Mouse (Mus musculus): ENCODE data around the gene Sema5a. TPM values are rescaled to one million over a fixed set of nuclear protein-coding genes. Genes with fewer than 3 reads are reported as not detected.
A peak's percentile ranks its signal among the peaks of the same experiment; 100 is the strongest.

Sema5a gene
- polyA plus RNA-seq, 1 experiment, result 10.5 TPM

- DNase-seq (ENCODE audit: extremely low spot score in 1 of 2, low spot score in 1 of 2), result peak; percentile 36 to 67
These were observed 52.7 kb downstream of the Sema5a start for GRCm38 (mm10) chr15:32297266-32297665.

- no peak for DNase-seq (ENCODE audit: extremely low spot score in 1 of 2, low spot score in 1 of 2)
These were observed 53.9 kb downstream of the Sema5a start for GRCm38 (mm10) chr15:32298525-32298924.

- no peak for DNase-seq (ENCODE audit: extremely low spot score in 1 of 2, low spot score in 1 of 2)
These were observed 56.4 kb downstream of the Sema5a start for GRCm38 (mm10) chr15:32300991-32301390.

- DNase-seq (ENCODE audit: extremely low spot score in 1 of 2, low spot score in 1 of 2), result no peak
These were observed 62.1 kb downstream of the Sema5a start for GRCm38 (mm10) chr15:32306557-32307243.

- DNase-seq (ENCODE audit: extremely low spot score in 1 of 2, low spot score in 1 of 2), result no peak
These were observed 66.2 kb downstream of the Sema5a start for GRCm38 (mm10) chr15:32310834-32311233.

- no peak for DNase-seq (ENCODE audit: extremely low spot score in 1 of 2, low spot score in 1 of 2)
These were observed 66.7 kb downstream of the Sema5a start for GRCm38 (mm10) chr15:32311287-32311686.

- no peak for DNase-seq (ENCODE audit: extremely low spot score in 1 of 2, low spot score in 1 of 2)
These were observed 72.5 kb downstream of the Sema5a start for GRCm38 (mm10) chr15:32317074-32317473.

- no peak for DNase-seq (ENCODE audit: extremely low spot score in 1 of 2, low spot score in 1 of 2)
These were observed 76.1 kb downstream of the Sema5a start for GRCm38 (mm10) chr15:32320739-32321138.

GRCm38 (mm10) chr15:32322455-32323220 lies 78.0 kb downstream of the Sema5a start:
- DNase-seq (ENCODE audit: extremely low spot score in 1 of 2, low spot score in 1 of 2), result no peak

- no peak for DNase-seq (ENCODE audit: extremely low spot score in 1 of 2, low spot score in 1 of 2)
These were observed 78.6 kb downstream of the Sema5a start for GRCm38 (mm10) chr15:32323224-32323623.

GRCm38 (mm10) chr15:32324105-32324504 lies 79.5 kb downstream of the Sema5a start:
- DNase-seq (ENCODE audit: extremely low spot score in 1 of 2, low spot score in 1 of 2), result no peak

GRCm38 (mm10) chr15:32328370-32329004 lies 83.9 kb downstream of the Sema5a start:
- DNase-seq (ENCODE audit: extremely low spot score in 1 of 2, low spot score in 1 of 2), result no peak

- no peak for DNase-seq (ENCODE audit: extremely low spot score in 1 of 2, low spot score in 1 of 2)
These were observed 85.2 kb downstream of the Sema5a start for GRCm38 (mm10) chr15:32329670-32330330.

GRCm38 (mm10) chr15:32330427-32330826 lies 85.8 kb downstream of the Sema5a start:
- DNase-seq (ENCODE audit: extremely low spot score in 1 of 2, low spot score in 1 of 2), result no peak

- no peak for DNase-seq (ENCODE audit: extremely low spot score in 1 of 2, low spot score in 1 of 2)
These were observed 86.4 kb downstream of the Sema5a start for GRCm38 (mm10) chr15:32331037-32331436.

GRCm38 (mm10) chr15:32333456-32333855 lies 88.8 kb downstream of the Sema5a start:
- DNase-seq (ENCODE audit: extremely low spot score in 1 of 2, low spot score in 1 of 2), result no peak

GRCm38 (mm10) chr15:32337810-32338209 lies 93.2 kb downstream of the Sema5a start:
- no peak for DNase-seq (ENCODE audit: extremely low spot score in 1 of 2, low spot score in 1 of 2)

GRCm38 (mm10) chr15:32338721-32339290 lies 94.2 kb downstream of the Sema5a start:
- peak in 1 of 2 experiments; percentile 17 for DNase-seq (ENCODE audit: extremely low spot score in 1 of 2, low spot score in 1 of 2)

- no peak for DNase-seq (ENCODE audit: extremely low spot score in 1 of 2, low spot score in 1 of 2)
These were observed 94.8 kb downstream of the Sema5a start for GRCm38 (mm10) chr15:32339426-32339825.

- no peak for DNase-seq (ENCODE audit: extremely low spot score in 1 of 2, low spot score in 1 of 2)
These were observed 96.8 kb downstream of the Sema5a start for GRCm38 (mm10) chr15:32341423-32341822.

GRCm38 (mm10) chr15:32343544-32343943 lies 98.9 kb downstream of the Sema5a start:
- DNase-seq (ENCODE audit: extremely low spot score in 1 of 2, low spot score in 1 of 2), result no peak

All from frontal cortex, adult 2 months (tissue).